Mouse (Mus musculus): ENCODE results near the gene Ap1s1. TPM values are rescaled to one million over a fixed set of nuclear protein-coding genes. Genes with fewer than 3 reads are reported as not detected.

Ap1s1 gene
- not detected in 2 replicates for polyA plus RNA-seq (2012; ENCODE audit: insufficient read depth, insufficient read length, low replicate concordance, missing spikeins)

- WGBS = under 1% methylated on average over 48 of the region's 48 CpGs
- H3K4me1 ChIP-seq (ENCODE audit: control insufficient read depth, insufficient read depth, low read length) = peaks cover 12% of the 10 kb centered on the region
- peak within 1 kb of the TSS; percentile 79 for H3K27ac ChIP-seq (ENCODE audit: insufficient read depth, low read depth, low read length)
- H3K4me3 ChIP-seq (ENCODE audit: insufficient read depth, low read depth, low read length) = peak within 1 kb of the TSS; percentile 67
- TF ChIP-seq POLR2A (IDR thresholded peaks at IDR 0.05; ENCODE audit: insufficient read depth, low read depth, low read length) (peak; percentile 33; the same call in 1 of the 2 replicates), CTCF (IDR thresholded peaks at IDR 0.05; ENCODE audit: insufficient read depth, low read depth, low read length) (no peak)
These were observed at the start of gene Ap1s1 for GRCm38 (mm10) chr5:137045402-137046323. Ap1s1 (minus strand) TSS chr5:137046135.

GRCm38 (mm10) chr5:137095135-137095534, 49.2 kb upstream of the Ap1s1 start:
- no peak overlapping the region for H3K4me3 ChIP-seq (ENCODE audit: insufficient read depth, low read depth, low read length)
- WGBS = 90% methylated on average over 10 of the region's 10 CpGs
- 0 out of 2 replicates have a peak, but pooled peaks cover 4% of the 10 kb centered on the region for H3K4me1 ChIP-seq (ENCODE audit: control insufficient read depth, insufficient read depth, low read length)
- H3K27ac ChIP-seq (ENCODE audit: insufficient read depth, low read depth, low read length) = no peak overlapping the region
- TF ChIP-seq POLR2A (IDR thresholded peaks at IDR 0.05; ENCODE audit: insufficient read depth, low read depth, low read length) = no peak
- no peak for TF ChIP-seq CTCF (IDR thresholded peaks at IDR 0.05; ENCODE audit: insufficient read depth, low read depth, low read length)

GRCm38 (mm10) chr5:137093720-137094119, 47.8 kb upstream of the Ap1s1 start:
- H3K4me1 ChIP-seq (ENCODE audit: control insufficient read depth, insufficient read depth, low read length) = 0 out of 2 replicates have a peak, but pooled peaks cover 4% of the 10 kb centered on the region
- H3K4me3 ChIP-seq (ENCODE audit: insufficient read depth, low read depth, low read length) = no peak overlapping the region
- WGBS = 82% methylated on average over 9 of the region's 9 CpGs
- no peak for TF ChIP-seq CTCF (IDR thresholded peaks at IDR 0.05; ENCODE audit: insufficient read depth, low read depth, low read length)
- no peak for TF ChIP-seq POLR2A (IDR thresholded peaks at IDR 0.05; ENCODE audit: insufficient read depth, low read depth, low read length)
- H3K27ac ChIP-seq (ENCODE audit: insufficient read depth, low read depth, low read length) = no peak overlapping the region

- Histone ChIP-seq H3K27ac (ENCODE audit: insufficient read depth, low read depth, low read length) (no peak overlapping the region), H3K4me3 (ENCODE audit: insufficient read depth, low read depth, low read length) (no peak overlapping the region), H3K4me1 (ENCODE audit: control insufficient read depth, insufficient read depth, low read length) (0 out of 2 replicates have a peak, but pooled peaks cover 4% of the 10 kb centered on the region)
- TF ChIP-seq CTCF (IDR thresholded peaks at IDR 0.05; ENCODE audit: insufficient read depth, low read depth, low read length) = no peak
- TF ChIP-seq POLR2A (IDR thresholded peaks at IDR 0.05; ENCODE audit: insufficient read depth, low read depth, low read length) = no peak
- whole genome bisulfite sequencing = 75% methylated on average over 6 of the region's 6 CpGs
These were observed 45.6 kb upstream of the Ap1s1 start for GRCm38 (mm10) chr5:137091560-137091959.

GRCm38 (mm10) chr5:137090870-137091269, 44.9 kb upstream of the Ap1s1 start:
- no peak for TF ChIP-seq POLR2A (IDR thresholded peaks at IDR 0.05; ENCODE audit: insufficient read depth, low read depth, low read length)
- no peak for TF ChIP-seq CTCF (IDR thresholded peaks at IDR 0.05; ENCODE audit: insufficient read depth, low read depth, low read length)
- WGBS = 79% methylated on average over 10 of the region's 10 CpGs
- no peak overlapping the region for H3K27ac ChIP-seq (ENCODE audit: insufficient read depth, low read depth, low read length)
- no peak overlapping the region for H3K4me3 ChIP-seq (ENCODE audit: insufficient read depth, low read depth, low read length)
- H3K4me1 ChIP-seq (ENCODE audit: control insufficient read depth, insufficient read depth, low read length) = 0 out of 2 replicates have a peak, but pooled peaks cover 4% of the 10 kb centered on the region

- H3K27ac ChIP-seq (ENCODE audit: insufficient read depth, low read depth, low read length) = no peak overlapping the region
- no peak for TF ChIP-seq CTCF (IDR thresholded peaks at IDR 0.05; ENCODE audit: insufficient read depth, low read depth, low read length)
- TF ChIP-seq POLR2A (IDR thresholded peaks at IDR 0.05; ENCODE audit: insufficient read depth, low read depth, low read length) = no peak
- H3K4me3 ChIP-seq (ENCODE audit: insufficient read depth, low read depth, low read length) = no peak overlapping the region
- no peaks in the 10 kb centered on the region for H3K4me1 ChIP-seq (ENCODE audit: control insufficient read depth, insufficient read depth, low read length)
- 86% methylated on average over 8 of the region's 8 CpGs for WGBS
These were observed 41.5 kb upstream of the Ap1s1 start for GRCm38 (mm10) chr5:137087410-137087809.

GRCm38 (mm10) chr5:137085731-137086130, 39.8 kb upstream of the Ap1s1 start:
- TF ChIP-seq CTCF (IDR thresholded peaks at IDR 0.05; ENCODE audit: insufficient read depth, low read depth, low read length) (no peak), POLR2A (IDR thresholded peaks at IDR 0.05; ENCODE audit: insufficient read depth, low read depth, low read length) (no peak)
- WGBS = 91% methylated on average over 3 of the region's 3 CpGs
- no peak overlapping the region for H3K4me3 ChIP-seq (ENCODE audit: insufficient read depth, low read depth, low read length)
- no peak overlapping the region for H3K27ac ChIP-seq (ENCODE audit: insufficient read depth, low read depth, low read length)
- no peaks in the 10 kb centered on the region for H3K4me1 ChIP-seq (ENCODE audit: control insufficient read depth, insufficient read depth, low read length)

GRCm38 (mm10) chr5:137085021-137085420, 39.1 kb upstream of the Ap1s1 start:
- Histone ChIP-seq H3K4me3 (ENCODE audit: insufficient read depth, low read depth, low read length) (no peak overlapping the region), H3K4me1 (ENCODE audit: control insufficient read depth, insufficient read depth, low read length) (no peaks in the 10 kb centered on the region), H3K27ac (ENCODE audit: insufficient read depth, low read depth, low read length) (no peak overlapping the region)
- no peak for TF ChIP-seq CTCF (IDR thresholded peaks at IDR 0.05; ENCODE audit: insufficient read depth, low read depth, low read length)
- no peak for TF ChIP-seq POLR2A (IDR thresholded peaks at IDR 0.05; ENCODE audit: insufficient read depth, low read depth, low read length)
- WGBS = 76% methylated on average over 6 of the region's 6 CpGs

GRCm38 (mm10) chr5:137083051-137083450, 37.1 kb upstream of the Ap1s1 start:
- H3K4me3 ChIP-seq (ENCODE audit: insufficient read depth, low read depth, low read length) = no peak overlapping the region
- H3K27ac ChIP-seq (ENCODE audit: insufficient read depth, low read depth, low read length) = no peak overlapping the region
- 84% methylated on average over 4 of the region's 4 CpGs for WGBS
- TF ChIP-seq POLR2A (IDR thresholded peaks at IDR 0.05; ENCODE audit: insufficient read depth, low read depth, low read length) (no peak), CTCF (IDR thresholded peaks at IDR 0.05; ENCODE audit: insufficient read depth, low read depth, low read length) (no peak)
- no peaks in the 10 kb centered on the region for H3K4me1 ChIP-seq (ENCODE audit: control insufficient read depth, insufficient read depth, low read length)

Measured in olfactory bulb, adult 2 months (tissue).